Mouse (Mus musculus) lung, postnatal 25 days (tissue): Measurements from ENCODE around the gene Map3k5.

Experiments
- DNase-seq: peaks from one replicate; pipeline ENCODE4 v3.0.0; 2022; ENCODE audit warnings: low spot score

The Map3k5 gene

DNA sequence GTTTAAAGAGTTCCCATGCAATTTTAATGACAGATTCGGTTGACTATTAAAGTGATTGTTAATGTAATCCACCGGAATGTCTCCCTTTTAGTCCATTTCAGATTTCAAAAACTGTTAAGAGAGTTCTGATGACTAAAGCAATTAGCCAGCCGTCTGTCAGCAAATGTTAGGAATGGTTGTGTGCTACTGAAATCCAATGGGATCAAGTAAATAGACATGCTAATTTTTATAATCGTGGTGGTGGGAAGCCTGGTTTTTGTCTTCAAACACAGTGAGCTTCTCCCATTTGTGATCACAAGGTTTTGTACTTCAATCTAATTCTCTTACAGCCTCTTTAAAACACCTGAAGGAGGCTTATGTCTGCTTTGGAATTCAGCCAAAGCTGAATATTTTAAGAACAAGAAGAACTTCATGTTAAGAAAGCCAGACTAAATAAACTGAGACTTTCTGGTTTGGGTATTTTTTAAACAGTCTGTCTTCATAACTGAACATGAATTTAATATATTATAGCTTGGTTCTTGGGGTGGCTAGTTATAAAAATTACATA, 1.6 kb downstream of the Map3k5 start:
- peak; percentile 51 for DNase-seq

DNA sequence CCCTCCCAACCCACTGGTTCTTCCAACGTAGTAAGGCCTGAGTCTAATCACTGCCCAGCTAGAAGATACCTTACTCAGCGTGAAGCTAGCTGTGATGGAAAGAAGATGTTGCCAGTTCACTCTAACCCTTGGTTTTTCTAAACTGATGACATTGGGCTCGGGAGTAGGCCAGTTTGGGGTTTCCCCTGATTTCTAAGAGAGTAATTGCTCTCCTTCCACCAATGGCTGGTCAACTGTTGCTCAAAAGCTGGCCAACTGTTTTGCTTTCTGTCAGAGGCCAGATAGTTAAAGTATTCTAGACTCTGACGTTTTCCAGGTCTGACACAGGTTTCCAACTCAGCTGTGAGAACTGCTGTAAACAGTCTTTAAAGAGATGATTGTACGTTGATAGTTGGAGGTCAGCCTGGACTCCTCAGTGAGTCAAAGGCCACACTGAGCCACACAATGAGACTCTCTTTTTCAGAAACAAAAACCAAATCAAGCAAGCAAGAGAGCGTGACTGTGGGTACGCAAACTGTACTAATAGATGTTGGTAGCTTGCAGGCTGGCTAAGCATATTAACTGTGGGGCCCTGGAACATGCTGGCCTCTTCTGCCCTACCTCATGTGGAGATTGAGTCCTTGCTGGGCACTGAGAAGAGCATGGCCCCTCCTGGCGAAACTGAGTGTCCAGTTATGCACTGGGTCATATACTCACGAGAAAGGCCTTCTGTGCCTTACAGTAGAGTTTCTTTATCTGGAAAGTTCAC, 2.9 kb downstream of the Map3k5 start:
- no peak for DNase-seq

DNA sequence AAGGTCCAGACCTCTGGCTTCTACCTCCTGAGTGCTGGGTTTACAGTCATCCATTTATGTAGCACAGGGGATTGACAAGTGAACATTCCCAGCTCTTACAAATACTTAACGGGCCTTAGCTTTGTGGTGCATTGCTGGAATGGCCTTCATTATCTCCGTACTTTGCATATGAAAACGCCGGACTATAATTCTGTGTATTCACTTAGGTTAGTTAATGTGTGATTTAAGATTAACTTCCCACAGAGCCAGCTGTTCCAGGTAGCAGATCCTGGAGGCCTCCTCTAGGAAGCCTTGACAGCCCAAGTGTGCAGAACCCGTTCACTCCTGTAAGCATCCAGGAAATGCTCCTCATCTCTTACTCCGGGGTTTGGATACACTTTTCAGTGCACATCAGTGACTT, 4.5 kb downstream of the Map3k5 start:
- no peak for DNase-seq

DNA sequence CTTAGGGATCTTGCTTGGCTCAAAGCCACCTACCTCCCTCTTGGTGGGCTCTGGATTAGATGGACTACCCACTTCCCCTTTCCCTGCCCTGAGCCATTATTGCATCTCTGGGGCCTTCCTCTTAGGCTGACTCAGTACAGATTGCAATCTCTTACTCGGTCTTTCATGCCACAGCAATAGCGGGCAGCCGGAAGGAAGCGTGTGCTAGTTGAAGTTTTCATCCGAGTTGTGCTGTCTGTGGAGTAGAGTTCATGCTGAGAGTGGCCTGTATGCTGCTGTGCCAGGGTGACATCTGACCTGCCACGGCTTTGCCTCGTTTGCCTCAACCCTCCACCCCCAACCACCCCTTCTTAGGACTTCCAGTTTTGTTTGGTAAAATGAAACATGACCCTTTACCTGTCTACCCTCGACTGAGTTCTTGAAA, 5.0 kb downstream of the Map3k5 start:
- DNase-seq, result peak; percentile 68

DNA sequence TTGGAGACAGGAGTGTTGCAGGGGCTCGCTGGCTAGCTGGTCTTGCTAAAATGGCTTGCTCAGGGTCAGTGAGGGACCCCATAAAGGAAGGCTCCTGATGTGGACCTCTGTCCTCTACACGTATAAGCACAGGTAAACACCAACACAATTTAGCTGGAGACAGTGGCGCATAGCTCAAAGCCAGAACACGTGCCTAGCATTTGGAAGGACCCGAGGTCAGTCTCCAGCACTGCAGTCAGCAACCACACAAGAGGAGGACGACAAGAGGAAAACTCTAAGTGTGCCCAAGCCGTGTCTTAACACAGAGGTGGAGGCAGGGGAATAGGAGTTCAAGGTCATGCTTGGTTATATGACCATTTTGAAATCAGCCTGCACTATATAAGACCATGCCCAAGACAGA, 5.9 kb downstream of the Map3k5 start:
- no peak for DNase-seq

DNA sequence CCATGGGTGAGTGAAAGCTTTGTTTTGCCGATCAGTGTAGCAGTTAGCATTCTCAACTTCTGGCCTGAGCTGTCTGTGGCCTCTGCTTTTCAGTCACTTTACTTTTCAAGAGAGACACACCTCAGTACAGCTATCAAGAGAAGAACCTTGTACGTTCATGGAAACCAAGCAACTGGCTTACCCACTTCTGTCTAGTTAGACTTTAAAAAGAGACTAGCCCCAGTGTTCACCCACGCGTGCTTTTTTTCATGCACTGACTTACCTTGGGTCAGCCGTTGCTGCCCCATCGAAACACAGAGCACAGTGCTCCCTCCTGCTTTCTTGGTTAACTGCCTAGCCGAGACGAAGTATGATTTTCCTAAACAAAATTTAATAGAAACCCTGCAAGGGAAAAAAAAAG, 6.4 kb downstream of the Map3k5 start:
- DNase-seq, result no peak

DNA sequence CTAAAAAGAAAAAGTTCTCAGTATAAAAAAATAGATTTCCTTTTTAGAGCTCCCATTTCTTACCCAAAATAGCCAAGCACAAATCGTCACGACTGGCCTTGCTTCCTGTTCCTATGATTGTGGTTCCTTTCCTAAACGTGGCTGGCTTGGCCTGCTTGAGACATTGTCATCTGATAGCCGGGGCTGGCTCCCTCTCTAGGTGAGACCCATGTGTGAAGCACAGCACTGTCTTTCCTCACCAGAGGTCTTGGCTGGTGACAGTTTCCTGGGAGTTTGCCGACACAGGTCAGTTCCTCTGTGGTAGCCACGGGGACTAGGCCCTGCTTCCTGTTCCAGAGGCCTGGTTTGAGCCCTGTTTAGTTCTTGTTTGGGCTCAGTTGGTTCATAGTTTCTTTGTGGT, 6.8 kb downstream of the Map3k5 start:
- DNase-seq, result peak; percentile 61

DNA sequence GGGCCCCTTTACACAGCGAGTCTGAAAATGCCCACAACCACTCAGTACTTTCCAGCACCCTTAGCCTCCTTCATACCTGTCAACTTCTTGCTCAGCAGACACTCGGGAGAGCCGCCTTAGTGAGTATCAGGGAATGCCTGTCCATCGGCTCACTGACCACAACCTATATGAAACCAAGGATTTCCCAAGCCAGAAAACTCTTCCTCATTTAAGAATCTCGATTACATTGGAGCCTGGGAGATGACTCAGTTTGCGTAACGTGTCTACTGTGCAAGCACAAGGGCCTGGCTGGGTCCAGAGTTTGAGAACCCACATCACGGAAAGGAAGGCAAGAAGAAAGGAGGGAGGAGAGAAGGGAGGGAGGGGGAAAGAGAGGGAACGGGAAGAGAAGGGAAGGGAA, 7.6 kb downstream of the Map3k5 start:
- DNase-seq, result no peak

DNA sequence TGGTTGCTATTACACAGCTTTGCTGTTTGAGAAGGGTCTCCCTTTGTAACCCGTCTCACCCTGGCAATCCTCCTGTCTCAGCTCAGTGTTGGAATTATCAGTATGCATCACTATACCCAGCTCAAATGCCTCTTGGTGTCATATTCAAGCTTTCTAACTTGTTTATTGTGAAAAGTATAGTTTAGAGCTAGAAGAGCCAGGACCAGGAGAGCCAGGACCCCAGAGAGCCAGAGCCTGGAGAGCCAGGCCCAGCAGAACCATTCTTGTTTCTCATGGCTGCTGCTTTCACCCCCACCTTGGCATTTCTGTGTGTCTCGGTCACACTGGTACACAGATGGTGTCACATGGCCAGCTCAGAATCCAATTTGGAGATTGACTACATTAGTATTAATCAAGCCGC, 8.3 kb downstream of the Map3k5 start:
- no peak for DNase-seq

DNA sequence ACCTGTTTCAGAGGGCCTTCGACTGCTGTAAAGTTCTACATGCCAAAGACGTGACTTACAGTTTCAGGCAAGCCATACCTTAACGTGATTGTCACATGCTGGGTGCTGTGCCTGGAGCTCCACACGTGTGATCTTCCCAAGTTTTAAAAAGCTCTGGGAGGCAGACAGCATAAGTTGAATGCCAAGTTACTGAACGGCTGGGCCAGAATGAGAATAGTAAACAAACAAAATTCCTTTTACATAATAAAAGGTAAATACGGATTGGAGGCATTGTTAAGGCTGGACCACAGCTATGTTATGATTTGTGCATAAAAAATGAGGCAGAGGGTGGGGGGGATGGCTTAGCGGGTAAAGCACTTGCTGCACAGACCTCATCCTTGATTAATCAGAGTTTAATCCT, 11.4 kb downstream of the Map3k5 start:
- DNase-seq, result no peak

DNA sequence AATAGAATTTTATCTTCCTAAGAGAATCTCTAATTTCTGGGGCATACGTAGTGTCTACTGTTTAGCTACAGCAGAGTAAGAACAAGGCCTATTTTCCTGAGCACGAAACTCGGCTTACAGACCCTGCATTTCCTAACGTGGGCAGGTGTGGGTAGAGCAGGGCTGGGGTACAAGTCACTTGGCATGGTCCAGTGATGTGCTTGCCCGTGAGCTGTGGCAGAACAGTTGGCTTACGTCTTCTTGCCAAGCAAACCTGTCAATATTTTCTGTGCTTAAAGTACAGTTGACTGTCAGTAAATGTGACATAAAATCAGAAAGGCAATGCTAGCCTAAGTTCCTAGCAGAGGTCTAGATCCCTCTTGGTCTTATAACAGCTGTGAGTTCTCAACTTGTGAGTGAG, 12.4 kb downstream of the Map3k5 start:
- no peak for DNase-seq

DNA sequence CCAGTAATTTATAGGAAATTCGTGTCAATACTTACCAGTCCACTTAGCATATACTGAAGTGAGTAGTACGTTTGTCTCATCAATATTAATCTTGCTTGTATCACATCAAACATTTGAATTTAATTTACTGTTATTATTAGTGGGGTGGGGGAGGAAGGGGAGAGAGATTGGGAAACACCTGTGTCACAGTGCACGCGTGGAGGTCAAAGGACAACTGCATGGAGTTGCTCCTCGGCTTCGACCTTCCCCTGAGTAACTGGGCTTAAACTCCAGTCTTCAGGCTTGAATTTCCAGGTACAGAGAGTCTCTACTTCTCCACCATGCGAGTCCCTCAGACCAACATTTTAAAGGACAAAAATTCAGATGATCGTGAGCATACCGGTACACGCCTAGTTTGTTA, 13.2 kb downstream of the Map3k5 start:
- no peak for DNase-seq

DNA sequence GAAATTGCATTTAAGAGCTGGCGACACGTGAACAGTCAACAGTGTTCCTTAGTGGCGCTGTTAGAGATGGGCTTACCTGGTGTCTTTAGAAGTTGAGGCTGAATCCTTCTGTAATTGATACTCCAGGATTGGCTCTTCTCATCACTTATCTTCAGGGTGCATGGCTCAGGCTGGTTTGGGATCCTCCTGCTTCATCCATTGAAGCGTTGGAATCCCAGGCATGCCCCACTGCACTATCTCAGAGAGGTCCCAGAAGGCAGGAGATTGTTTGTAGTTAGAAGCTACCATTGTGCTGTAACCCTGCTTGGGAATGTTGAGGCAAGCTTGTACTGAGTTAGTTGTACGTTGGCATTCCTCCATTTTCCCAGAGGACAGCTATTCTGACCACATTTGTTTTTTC, 13.6 kb downstream of the Map3k5 start:
- DNase-seq, result no peak

DNA sequence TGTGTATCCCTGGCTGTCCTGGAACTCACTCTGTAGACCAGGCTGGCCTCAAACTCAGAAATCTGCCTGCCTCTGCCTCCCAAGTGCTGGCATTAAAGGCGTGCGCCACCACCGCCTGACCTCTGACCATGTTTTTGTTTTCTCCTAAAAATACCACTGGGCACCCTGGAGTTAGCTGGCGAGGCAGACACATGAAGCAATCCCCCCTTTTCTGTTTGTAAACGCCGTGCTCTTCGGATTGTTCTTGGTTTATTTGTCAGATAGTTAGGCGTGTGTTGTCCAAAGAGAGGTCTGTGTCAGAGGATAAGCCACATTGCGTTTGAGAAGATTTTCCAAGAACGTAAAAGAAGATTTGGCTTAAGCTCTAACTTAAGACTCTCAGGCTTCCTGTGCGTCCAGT, 14.1 kb downstream of the Map3k5 start:
- no peak for DNase-seq

DNA sequence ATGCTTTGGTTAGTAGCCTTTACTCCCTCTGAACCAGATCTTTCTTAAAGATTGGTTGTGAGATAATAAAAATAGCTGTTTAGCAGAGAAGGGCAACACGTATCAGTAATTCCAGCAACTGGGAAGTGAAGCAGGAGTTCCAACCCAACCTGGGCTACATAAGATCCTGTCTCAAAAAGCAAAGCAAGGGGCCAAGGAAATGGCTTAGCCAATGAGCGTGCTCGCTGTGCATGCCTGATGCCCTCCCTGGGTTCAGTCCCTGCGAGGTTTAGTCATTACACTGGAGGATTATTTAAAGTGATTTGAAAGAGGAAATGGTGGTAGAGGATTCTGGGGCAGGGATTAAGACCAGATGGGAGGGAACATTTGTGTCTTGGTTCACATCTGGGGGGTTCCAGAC, 14.8 kb downstream of the Map3k5 start:
- DNase-seq, result no peak

DNA sequence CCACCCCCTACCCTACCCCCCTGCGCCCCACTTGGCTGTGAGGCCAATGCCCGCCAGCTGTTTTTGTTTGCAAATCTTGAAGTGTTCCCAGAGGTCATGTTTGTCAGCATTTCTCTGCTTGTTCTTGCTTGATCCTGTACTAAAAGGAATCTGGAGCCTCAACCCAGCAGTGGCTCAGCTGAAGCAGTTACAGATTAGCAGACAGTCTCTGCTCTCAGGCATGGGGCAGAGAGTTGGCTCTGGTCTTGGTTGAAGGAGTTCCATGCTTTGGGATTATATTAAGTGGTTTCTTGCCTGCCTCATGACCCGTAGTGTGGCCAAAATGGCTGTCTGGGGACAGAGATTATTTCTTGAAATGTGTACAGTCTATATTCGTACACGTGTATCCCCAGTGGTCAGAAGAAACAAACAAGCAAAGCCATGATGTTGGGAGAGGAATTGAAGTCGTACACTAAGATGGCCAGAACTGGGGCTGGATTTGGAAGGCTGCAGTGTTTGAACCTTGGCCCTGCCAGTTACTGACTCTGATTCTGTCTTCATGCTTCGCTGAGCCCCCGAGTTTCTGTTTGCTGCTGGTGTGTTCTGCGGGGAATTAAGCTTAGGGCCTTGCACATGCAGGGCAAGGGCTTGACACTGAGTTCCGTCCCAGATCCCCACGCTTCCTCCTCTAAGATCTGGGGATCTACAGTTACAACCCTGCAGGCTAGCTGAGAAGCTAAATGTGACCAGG, 18.9 kb downstream of the Map3k5 start:
- no peak for DNase-seq

DNA sequence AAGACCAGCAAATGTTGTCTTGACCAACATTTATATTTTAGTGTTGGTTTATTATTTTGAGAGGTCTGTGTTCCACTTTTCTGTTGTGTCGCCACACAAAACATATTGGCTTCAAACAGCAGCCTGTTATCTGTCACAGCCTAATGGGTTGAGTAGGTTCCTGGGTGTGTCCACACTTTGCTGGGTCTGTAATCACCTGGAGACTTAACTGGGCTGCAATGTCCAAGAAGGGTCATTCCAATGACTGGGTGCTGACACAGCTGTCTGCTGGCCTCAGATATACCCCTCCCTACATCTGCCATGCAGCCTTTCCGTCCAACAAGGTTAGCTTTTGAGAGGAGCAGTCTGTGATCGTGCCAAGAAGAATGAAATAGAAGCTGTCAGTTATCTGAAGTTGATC, 20.3 kb downstream of the Map3k5 start:
- DNase-seq, result no peak

DNA sequence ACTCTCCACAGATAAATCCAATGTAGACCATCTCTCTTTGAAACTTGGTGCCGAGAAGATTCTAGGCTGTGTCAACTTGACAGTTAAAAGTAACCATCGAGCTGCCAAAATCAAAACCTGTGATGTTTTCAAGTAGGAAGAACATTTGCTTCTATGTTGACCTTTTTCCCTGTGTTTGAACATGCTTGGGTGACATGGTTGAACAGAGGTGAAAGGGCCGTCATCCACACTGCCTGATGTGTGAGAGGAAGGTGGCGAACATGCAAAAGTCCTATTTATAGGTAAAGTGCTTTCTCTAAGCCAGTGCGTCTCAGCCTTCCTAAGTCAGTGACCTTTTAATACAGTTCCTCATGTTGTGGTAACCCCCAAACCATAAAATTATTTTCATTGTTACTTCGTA, 21.5 kb downstream of the Map3k5 start:
- no peak for DNase-seq

DNA sequence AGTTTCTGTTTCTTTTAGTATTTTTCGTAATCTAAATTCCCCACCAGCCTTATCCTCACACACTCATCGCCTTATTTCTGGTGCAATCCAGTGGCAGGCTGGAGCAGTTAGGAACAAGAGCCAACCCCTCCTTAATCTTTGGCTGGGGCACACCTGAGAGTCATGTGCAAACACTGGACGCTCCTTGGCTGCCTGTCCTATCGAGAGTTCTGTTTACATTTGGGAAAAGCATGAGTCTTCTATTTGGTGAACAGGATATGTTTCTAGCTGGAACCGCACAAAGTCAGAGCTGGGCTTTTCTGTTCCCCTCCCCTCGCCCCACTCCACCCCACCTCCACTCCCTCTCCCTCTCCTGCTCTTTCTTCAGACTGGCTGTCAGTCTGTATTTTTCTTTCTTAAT, 22.5 kb downstream of the Map3k5 start:
- DNase-seq, result peak; percentile 87

DNA sequence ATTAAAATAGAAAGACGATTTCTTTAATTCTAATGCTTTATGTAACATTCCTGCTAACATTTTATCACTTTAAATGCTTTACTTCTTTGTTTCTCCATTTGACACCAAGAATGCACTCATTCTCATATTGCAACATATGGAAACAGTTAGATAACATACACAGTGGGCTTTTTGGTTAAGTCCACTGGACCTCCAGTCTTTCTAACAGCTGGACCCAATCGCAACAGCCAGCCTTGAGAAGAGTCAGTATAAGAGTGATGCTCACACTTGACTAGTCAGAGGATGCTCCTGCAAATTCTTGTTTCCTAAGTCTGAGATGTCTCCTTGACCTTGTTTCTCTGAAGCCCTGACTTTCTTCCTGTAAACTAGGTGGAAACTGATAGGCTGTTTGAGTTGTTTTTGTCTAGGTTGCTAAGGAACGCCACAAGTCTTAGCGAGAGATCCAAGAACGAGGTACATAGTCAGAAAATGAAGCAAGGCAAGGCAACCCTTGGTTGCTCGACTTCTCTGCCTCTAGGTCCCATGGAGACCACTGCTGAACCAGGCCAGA, 26.6 kb downstream of the Map3k5 start:
- no peak for DNase-seq

DNA sequence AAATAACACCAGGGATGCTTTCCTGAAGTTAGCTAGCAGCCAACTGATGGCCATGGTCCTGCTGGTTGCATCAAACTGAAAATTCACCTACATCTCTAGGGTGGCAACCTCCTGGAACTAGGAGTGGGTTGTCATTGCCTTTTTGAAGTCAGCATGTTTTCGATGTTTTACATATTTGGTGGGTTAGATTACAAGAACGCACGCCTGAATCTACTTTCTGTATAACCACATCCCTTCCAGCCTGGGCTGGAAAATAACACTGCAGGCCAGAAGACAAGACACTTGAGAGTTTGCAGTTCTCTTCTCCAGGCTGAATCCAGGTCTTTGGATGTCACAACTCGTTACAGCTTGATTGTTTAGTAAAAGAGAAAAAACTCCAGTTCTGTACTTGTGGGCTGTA, 28.5 kb downstream of the Map3k5 start:
- no peak for DNase-seq

DNA sequence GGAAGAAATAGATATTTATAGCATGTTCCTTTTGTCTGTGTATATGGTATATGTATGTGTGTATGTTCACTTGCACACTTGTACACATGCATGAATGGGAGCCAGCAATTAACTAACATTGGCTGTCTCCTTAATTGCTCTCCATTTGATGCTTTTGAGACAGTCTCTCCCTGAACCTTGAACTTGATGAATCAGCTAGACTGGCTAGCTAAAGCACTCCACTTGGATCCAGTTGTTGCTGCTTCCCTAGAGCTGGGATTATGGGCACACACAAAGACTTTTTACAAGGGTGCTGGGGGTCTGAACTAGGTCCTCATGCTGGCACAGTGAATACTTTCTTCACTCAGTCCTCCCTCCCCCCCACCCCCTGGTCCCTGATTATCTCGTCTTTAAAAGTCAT, 28.9 kb downstream of the Map3k5 start:
- DNase-seq, result no peak

DNA sequence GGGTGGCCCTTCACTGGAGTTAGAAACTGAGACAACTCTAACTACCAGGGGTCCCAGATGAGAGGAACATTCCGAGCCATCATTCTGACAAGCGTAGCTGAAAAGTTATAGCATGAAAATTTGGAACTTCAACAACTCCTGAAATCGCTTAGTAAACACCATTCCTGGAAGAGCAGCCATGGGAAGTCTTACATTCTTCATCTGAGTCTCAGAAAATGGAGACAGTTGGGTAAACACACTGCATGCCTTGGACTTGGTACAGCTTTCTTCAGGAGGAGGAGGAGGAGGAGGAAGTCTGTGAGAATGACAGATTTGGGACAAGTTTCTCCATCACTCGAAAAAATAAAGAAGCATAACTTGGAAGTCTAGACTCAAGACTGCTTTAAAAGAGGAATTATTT, 29.8 kb downstream of the Map3k5 start:
- DNase-seq, result no peak
